Mouse (Mus musculus) urinary bladder, postnatal 4 days (tissue): ENCODE data around the gene B4galt3.
"Not testable (repeated sequence)": the region's sequence is repeated elsewhere in the genome, so short reads cannot be mapped to it uniquely, and the experiment has no call there.

ENCODE experiments used
- DNase-seq, 2 experiments: peaks; one replicate each; pipeline ENCODE4 v3.0.0; 2021 to 2022; ENCODE audit warnings: low spot score in 2 of 2

The B4galt3 gene

GRCm38 (mm10) chr1:171284491-171284890, 14.4 kb downstream of the B4galt3 start:
- DNase-seq, result no peak

DNA sequence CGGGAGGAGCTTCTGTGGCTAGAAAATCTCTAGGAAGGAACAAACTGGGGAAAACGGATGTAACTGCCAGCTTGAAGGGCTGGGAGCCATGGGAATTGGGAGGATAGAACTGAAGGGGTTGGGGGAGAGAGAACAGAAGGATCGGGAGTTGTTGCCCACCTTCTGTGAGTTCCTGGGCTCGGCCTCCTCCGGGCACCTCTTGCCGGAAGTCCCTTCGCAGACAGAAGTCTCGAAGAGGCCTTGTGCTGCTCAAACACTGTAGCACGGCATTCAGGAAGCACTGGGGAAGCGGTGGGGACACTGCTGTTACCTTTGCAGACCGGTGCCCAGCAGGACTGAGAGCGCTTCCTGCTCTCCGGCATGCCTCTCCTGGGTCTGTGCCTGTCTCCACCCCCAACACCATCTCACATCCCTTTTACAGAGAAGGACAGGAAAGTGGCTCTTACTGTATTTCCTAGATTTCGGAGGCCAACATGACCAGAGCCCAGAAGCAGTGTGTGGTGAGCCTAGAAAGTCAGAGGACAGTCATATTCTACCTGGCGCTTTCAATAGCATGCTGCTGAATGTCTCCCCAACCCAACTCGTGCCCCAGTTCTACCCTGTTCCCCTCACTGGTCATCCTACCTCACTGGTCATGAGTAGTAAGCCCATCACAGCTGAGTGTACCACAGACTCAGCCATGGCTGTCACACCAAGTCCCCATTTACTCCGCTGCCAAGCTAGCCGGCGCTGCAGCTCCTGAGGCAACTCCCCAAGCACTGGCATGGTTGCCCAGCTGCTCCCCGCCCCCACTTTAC, 15.2 kb downstream of the B4galt3 start:
- DNase-seq, result no peak

DNA sequence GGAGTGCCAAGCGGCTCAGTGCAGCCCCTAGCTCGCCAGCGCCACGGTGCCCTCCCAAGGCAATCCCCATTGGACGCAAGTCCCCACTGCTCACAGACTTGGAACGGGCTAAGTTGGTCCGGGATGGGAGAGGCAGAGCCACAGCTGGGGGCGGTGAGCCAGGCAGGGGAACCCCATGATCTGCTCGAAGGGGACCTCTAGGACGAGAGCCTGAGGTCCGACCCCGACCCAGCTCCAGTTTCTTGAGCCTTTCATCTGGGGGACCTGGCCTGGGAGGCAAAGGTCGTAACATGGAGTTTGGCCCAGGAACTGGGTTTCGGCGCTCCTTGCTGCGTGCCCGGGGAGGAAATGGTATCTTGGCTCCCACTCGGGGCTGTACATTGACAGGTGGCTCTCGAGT, 16.4 kb downstream of the B4galt3 start:
- DNase-seq, result no peak

DNA sequence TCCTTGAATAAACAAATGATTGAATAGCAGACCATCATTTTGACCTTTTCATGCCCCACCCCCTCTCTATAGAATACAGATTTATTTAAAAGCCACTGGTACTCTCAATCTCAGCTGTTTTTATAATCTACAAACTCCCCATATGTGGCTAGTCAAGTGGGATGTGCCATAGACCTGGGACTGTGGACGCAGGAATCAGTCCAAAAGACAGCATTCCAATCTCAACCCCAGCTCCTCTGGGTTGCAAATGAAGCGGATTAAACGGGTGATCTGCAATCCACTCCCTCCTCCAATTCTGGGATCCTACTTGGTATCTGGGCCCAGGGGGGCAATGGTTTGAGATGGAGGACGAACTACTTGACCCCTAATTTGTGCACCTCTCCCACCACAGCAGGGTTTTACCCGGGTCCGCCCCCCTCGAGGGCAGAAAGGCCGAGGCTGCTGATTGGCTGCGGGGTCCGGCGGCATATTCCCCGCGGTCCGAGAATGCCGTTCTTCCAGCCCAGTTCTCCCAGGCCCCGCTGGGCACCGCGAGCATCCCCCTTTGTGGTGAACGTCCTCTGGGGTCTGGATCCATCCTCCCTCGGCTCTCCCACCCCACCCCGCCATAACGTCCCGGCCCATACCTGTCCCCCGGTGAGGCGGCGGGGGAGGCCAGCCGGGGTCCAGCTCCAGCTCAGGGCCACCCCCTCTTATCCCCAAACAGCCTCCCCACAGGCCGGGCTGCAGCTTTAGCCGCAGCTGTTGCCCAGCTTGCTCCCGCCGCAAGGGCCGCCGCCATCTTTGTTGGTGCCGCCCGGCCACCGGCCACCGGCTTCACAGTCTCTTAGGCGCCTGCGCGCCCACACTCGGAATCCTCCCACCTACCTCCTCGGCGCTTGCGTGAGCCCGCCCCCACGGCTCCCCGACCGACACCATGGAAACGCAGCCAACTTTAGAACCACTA, 17.3 kb downstream of the B4galt3 start, which contains the start of gene Usp21:
Gene Usp21 (minus strand): TSS at position 856 of the 946 bp plus-strand sequence.
- peak; percentile 94 to 95 for DNase-seq

GRCm38 (mm10) chr1:171288328-171288727, 18.2 kb downstream of the B4galt3 start:
- DNase-seq, result no peak

DNA sequence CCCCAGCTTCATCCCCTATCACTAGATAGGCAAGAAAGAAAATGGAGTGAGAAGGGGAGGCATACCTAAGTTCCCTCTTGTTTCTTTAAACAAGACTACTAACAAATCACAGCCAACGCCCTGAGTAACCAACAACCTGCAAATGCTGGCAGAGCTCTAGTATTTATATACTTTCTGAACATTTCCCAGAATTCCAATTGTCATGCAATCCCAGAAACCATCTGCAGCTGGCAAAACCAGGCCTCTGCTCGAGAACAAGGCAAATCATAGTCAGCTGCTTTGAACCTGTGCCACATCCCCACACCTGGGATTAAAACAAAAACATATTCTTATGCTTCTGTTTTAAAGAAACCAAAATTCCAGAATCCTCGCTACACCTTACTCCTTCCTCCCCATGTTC, 23.2 kb downstream of the B4galt3 start:
- no peak for DNase-seq

GRCm38 (mm10) chr1:171293906-171294297, 23.8 kb downstream of the B4galt3 start:
- DNase-seq, result no peak

DNA sequence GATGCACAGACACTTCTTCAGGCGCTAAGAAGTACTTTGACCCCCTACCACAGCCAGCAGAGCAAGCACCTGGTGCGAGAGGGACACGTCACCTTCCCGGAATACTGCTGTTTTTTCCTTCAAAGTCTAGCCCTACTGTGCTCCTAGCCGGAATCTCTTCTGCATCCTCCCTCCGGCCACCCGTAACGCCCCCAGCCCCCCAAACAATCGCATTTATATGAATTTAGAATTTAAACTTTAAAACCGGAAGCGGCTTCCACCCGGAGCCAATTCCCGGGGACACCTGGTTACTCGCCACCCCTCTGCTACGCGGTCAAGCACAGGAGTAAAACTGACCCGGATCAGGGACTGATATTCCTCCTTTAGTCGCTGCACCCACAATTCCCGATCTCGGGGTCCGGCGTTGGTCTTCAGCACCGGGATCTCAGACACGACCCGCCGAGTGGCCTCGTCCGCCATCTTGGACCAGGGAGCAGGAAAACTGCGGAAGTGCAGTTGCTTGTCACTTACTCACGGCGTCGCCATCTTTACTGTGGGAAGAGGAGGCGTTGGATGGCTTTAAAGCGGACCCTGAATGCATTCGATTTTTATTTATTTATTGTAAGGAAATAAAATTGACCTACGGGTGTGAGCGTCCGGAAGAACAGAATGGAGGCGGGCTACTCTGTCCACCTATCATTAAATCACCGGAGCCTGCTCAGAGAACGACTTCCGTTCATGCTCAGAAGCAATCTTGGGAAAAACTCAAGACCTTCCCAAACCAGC, 24.4 kb downstream of the B4galt3 start, which contains the start of gene Ufc1:
Gene Ufc1 (minus strand): TSS at position 727 of the 765 bp plus-strand sequence.
- peak; percentile 81 to 82 for DNase-seq

GRCm38 (mm10) chr1:171295063-171295402, 24.9 kb downstream of the B4galt3 start:
- DNase-seq, result no peak

GRCm38 (mm10) chr1:171298226-171298625, 28.1 kb downstream of the B4galt3 start:
- DNase-seq, result no peak

DNA sequence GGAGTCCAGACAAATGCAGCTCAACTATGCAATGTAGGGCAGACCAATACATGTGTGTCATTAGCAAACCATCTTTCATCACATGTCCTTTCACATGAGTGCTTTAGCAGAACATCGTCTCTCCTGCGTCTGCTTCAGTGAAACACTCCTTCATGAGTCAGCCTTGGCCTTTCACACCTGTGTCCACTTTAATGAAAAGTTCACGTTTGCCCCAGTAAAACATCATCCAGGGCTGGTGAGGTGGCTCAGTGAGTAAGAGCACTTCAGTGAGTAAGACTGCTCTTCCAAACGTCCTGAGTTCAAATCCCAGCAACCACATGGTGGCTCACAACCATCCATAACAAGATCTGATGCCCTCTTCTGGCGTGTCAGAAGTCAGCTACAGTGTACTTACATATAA, 36.0 kb downstream of the B4galt3 start:
- DNase-seq, result not testable (repeated sequence)

GRCm38 (mm10) chr1:171309321-171309720, 39.2 kb downstream of the B4galt3 start:
- no peak for DNase-seq

DNA sequence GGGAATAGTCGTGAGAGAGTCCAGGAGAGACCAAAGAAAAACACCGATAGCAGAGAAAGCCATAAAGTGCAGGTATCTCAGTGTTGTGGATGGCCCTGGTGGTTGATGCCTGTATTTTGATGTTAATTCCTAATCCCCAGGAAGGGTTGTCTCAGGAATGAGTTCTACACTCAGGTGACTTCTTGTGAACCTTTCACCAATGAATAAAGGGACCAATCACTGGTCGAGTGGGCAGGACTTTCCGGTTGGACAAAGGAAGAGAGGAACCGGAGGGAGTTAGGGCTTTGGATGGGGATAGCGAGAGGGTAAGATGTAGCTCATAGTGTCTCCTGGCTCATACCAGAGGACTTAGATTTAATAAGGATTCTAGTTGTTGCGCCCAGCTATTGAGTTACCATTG, 49.6 kb downstream of the B4galt3 start:
- no peak for DNase-seq

- DNase-seq, result no peak
Observed at GRCm38 (mm10) chr1:171320151-171320550, 50.0 kb downstream of the B4galt3 start.

DNA sequence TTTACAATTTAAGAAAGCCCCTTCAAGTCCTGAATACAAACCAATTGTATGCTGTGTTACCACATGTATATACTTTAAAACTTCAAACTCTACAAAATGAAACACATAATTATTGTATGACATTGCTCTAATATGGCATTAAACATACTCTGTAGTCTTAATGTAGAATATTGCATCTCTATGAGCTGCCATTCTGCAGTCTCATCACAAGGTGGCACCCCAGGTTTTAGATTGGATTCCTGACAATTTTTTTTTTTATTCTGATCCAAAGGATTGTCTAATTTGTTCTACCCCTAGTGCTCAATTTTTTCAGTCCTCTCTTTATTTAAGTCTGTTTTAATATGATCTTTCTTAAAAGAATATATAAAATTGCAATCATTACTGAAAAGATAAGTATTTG, 51.3 kb downstream of the B4galt3 start:
- no peak for DNase-seq

GRCm38 (mm10) chr1:171322012-171322411, 51.9 kb downstream of the B4galt3 start:
- DNase-seq, result no peak

- DNase-seq, result no peak
Observed at GRCm38 (mm10) chr1:171325571-171325970, 55.4 kb downstream of the B4galt3 start.
